Mouse (Mus musculus): ENCODE measurements around the gene Acbd4.

The Acbd4 gene

GRCm38 (mm10) chr11:103101481-103101865 is at the start of gene Acbd4, which contains the start of gene Plcd3:
Gene Acbd4, plus strand, starts transcription at chr11:103101682.
Gene Plcd3, minus strand, starts transcription at chr11:103101658.
- peak; percentile 91 for DNase-seq (ENCODE audit: inconsistent ontology term)

- DNase-seq (ENCODE audit: inconsistent ontology term), result no peak
These were observed 49.4 kb upstream of the Acbd4 start for GRCm38 (mm10) chr11:103052078-103052477.

- DNase-seq (ENCODE audit: inconsistent ontology term), result no peak
These were observed 48.0 kb upstream of the Acbd4 start for GRCm38 (mm10) chr11:103053191-103054076.

GRCm38 (mm10) chr11:103054798-103055197 is 46.7 kb upstream of the Acbd4 start:
- no peak for DNase-seq (ENCODE audit: inconsistent ontology term)

- no peak for DNase-seq (ENCODE audit: inconsistent ontology term)
These were observed 44.8 kb upstream of the Acbd4 start for GRCm38 (mm10) chr11:103056636-103057035.

- DNase-seq (ENCODE audit: inconsistent ontology term), result no peak
These were observed 42.9 kb upstream of the Acbd4 start for GRCm38 (mm10) chr11:103058499-103059085.

GRCm38 (mm10) chr11:103066191-103067050 is 35.1 kb upstream of the Acbd4 start:
- no peak for DNase-seq (ENCODE audit: inconsistent ontology term)

- DNase-seq (ENCODE audit: inconsistent ontology term), result no peak
These were observed 34.5 kb upstream of the Acbd4 start for GRCm38 (mm10) chr11:103067051-103067361.

- DNase-seq (ENCODE audit: inconsistent ontology term), result no peak
These were observed 34.0 kb upstream of the Acbd4 start for GRCm38 (mm10) chr11:103067457-103068001.

- no peak for DNase-seq (ENCODE audit: inconsistent ontology term)
These were observed 33.2 kb upstream of the Acbd4 start for GRCm38 (mm10) chr11:103068272-103068671.

GRCm38 (mm10) chr11:103068884-103069283 is 32.6 kb upstream of the Acbd4 start:
- no peak for DNase-seq (ENCODE audit: inconsistent ontology term)

- DNase-seq (ENCODE audit: inconsistent ontology term), result no peak
These were observed 31.8 kb upstream of the Acbd4 start for GRCm38 (mm10) chr11:103069731-103070130.

- no peak for DNase-seq (ENCODE audit: inconsistent ontology term)
These were observed 31.1 kb upstream of the Acbd4 start for GRCm38 (mm10) chr11:103070322-103070880.

GRCm38 (mm10) chr11:103073671-103074070 is 27.8 kb upstream of the Acbd4 start:
- no peak for DNase-seq (ENCODE audit: inconsistent ontology term)

- DNase-seq (ENCODE audit: inconsistent ontology term), result no peak
These were observed 27.3 kb upstream of the Acbd4 start for GRCm38 (mm10) chr11:103074121-103074650.

- DNase-seq (ENCODE audit: inconsistent ontology term), result no peak
These were observed 26.6 kb upstream of the Acbd4 start for GRCm38 (mm10) chr11:103074796-103075323.

GRCm38 (mm10) chr11:103076010-103076409 is 25.5 kb upstream of the Acbd4 start:
- no peak for DNase-seq (ENCODE audit: inconsistent ontology term)

GRCm38 (mm10) chr11:103076581-103076980 is 24.9 kb upstream of the Acbd4 start:
- no peak for DNase-seq (ENCODE audit: inconsistent ontology term)

GRCm38 (mm10) chr11:103078131-103078530 is 23.4 kb upstream of the Acbd4 start:
- no peak for DNase-seq (ENCODE audit: inconsistent ontology term)

GRCm38 (mm10) chr11:103080323-103081091 is 21.0 kb upstream of the Acbd4 start:
- peak; percentile 50 for DNase-seq (ENCODE audit: inconsistent ontology term)

Data from Muller cell, postnatal 12 days (primary cell).